Mouse (Mus musculus) effector memory CD4-positive, alpha-beta T cell, adult 5 months (primary cell): ENCODE results near the gene Srsf11. TPM values are rescaled to one million over a fixed set of nuclear protein-coding genes. Genes with fewer than 3 reads are reported as not detected.

Experiments
- polyA plus RNA-seq: library from polyadenylated mRNA; unstranded; fragments of 100-300 nt; shearing (Covaris generic); gene quantifications from one replicate; pipeline ENCODE4 v1.2.1, GENCODE M21; 2017

The Srsf11 gene
- 419 TPM for polyA plus RNA-seq

DNA sequence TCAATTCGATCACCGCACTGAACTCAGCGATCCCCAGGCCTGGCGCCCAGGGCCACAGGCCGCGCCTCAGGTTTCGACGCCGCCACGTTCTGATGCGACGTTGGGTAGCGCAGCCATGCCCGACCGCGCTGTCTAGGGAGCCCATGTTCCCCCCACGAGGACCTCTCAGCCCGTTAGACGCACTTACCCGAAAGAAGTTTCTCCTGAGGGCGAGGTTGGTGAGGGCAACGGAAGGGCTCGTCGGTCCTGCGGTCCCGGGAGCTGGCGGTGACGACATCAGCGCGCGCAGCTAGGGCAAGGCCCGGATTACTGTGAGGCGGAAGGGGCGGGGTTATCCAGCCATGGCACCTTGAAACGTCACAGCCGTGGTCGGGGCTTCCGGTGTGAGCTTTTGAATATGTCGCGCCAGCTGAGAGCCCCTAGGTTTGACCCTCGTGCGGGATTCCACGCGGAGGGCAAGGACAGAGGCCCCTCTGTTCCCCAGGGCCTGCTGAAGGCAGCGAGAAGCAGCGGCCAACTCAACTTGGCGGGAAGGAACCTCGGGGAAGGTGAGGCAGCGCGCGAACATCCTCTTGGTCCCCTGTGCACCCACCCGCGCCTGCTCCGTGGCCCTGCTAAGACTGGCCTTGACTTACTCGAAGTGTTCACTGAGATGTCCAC is at the start of gene Srsf11, which contains the start of gene Lrrc40:
Gene Srsf11 (minus strand): TSS at position 311 of the 660 bp plus-strand sequence.
Gene Lrrc40 (plus strand): TSS at position 334 of the 660 bp plus-strand sequence.

Other genes with a start within 250 kb of the Srsf11 start
- not detected for gene Cth, start 111.6 kb downstream of the Srsf11 start, polyA plus RNA-seq
- 62.2 TPM for gene Ankrd13c, start 89.4 kb downstream of the Srsf11 start, polyA plus RNA-seq
- gene Lrrc40, start within 50 bp of the Srsf11 start, polyA plus RNA-seq, result 21.0 TPM